Mouse (Mus musculus) heart, embryonic 16.5 days (tissue): Measurements from ENCODE around the gene Efna1. TPM values are rescaled to one million over a fixed set of nuclear protein-coding genes. Genes with fewer than 3 reads are reported as not detected.

Experiments used
- ATAC-seq: fragments of 200-750 bp; cut with Nextera tagmentation; replicated peaks from 2 replicates; pipeline ENCODE4 v1.8.0; 2017; ENCODE audit warnings: moderate number of reproducible peaks; ENCODE audit not compliant: insufficient read depth, low FRiP score; ENCODE audit errors: extremely low read depth
- H3K27ac ChIP-seq: fragments of 300-500 bp; sonication (generic); 2 replicates; pipeline ENCODE4 v1.5.1; 2014; ENCODE audit warnings: mild to moderate bottlenecking, low read length, control low read depth, moderate library complexity
- H3K27me3 ChIP-seq: fragments of 300-500 bp; sonication (generic); 2 replicates; pipeline ENCODE4 v1.6.1; 2014; ENCODE audit warnings: low read length, mixed read lengths; ENCODE audit not compliant: control insufficient read depth, insufficient read depth
- H3K36me3 ChIP-seq: fragments of 300-500 bp; sonication (generic); 2 replicates; pipeline ENCODE4 v1.6.1; 2014; ENCODE audit not compliant: control insufficient read depth, insufficient read depth
- H3K4me1 ChIP-seq: fragments of 300-500 bp; sonication (generic); 2 replicates; pipeline ENCODE4 v1.6.1; 2014; ENCODE audit warnings: low read length, mixed read lengths; ENCODE audit not compliant: control insufficient read depth, insufficient read depth
- H3K4me2 ChIP-seq: fragments of 300-500 bp; sonication (generic); 2 replicates; pipeline ENCODE4 v1.6.1; 2014; ENCODE audit warnings: low read depth, mild to moderate bottlenecking, control low read depth, low read length
- H3K4me3 ChIP-seq: fragments of 300-500 bp; sonication (generic); 2 replicates; pipeline ENCODE4 v1.5.1; 2014; ENCODE audit warnings: mild to moderate bottlenecking, control low read depth, low read length
- H3K9ac ChIP-seq: fragments of 300-500 bp; sonication (generic); 2 replicates; pipeline ENCODE4 v1.6.1; 2014; ENCODE audit warnings: low read length, control low read depth
- H3K9me3 ChIP-seq: fragments of 300-500 bp; sonication (generic); replicated peaks from 2 replicates; pipeline ENCODE4 v1.6.1; 2016; ENCODE audit warnings: low read length; ENCODE audit not compliant: control insufficient read depth
- WGBS: fragments of 180-500 bp; shearing (Covaris S2); extraction: QIAGEN DNeasy Blood & Tissue Kit; methylation state at CpG from one replicate; pipeline ENCODE4 v1.1.7; 2014; 5-methylcytosine and 5-hydroxymethylcytosine counted together
- polyA plus RNA-seq: library from polyadenylated mRNA; unstranded; fragments of >200 nt; fragmentation: Nextera tagmentation; extraction: Ambion mirVana; gene quantifications from 2 replicates; pipeline ENCODE4 v1.2.1, GENCODE M21; 2015

Efna1 gene
- polyA plus RNA-seq, 1 experiment from 2014 or later: 34.4 TPM

DNA sequence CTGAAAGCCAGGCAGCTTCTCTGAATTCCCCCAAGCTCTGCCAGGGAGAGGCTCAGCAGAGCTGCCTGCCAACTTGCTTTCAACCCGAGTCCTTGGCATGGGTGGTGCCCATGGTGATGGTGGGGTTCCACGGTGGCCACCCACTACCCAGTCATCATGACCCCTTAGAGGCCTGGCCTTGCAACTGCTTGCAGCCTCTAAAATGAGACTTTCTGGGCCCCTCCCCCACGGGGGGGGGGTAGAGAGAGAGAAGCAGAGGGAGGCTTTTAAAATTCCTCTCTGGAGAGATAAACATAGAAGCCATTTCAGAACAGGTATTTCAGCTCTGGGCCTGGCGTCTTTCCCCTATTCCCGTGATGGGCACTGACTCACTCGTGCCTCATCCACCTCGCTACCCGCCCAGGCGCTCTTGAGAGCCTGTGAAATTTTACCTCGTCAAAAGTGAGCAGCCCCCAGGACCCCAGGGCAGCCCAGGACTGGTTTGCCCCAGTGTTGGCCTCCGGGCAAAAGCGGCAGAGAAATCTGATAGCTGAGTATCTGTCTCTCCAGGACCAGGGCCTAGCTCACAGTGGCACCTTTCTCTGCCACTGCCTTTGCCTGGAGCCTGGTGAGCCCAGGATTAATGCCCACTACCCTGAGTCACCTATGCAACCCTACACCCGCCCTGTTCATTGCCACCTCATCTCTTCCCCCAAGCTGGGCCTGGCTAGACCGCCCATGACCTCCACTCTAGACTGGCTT is 3.5 kb downstream of the Efna1 start:
- Histone ChIP-seq H3K9ac (peak overlapping the region; percentile 83), H3K4me3 (peak overlapping the region; percentile 69), H3K36me3 (peaks cover 15% of the 10 kb centered on the region), H3K9me3 (no peaks in the 10 kb centered on the region), H3K27me3 (no peaks in the 10 kb centered on the region), H3K27ac (peak overlapping the region; percentile 91), H3K4me1 (peaks cover 28% of the 10 kb centered on the region), H3K4me2 (peak overlapping the region; percentile 98)
- ATAC-seq: peak; percentile 6; the same call in 1 of the 2 replicates
- 23% methylated on average over 14 of the region's 14 CpGs for WGBS

DNA sequence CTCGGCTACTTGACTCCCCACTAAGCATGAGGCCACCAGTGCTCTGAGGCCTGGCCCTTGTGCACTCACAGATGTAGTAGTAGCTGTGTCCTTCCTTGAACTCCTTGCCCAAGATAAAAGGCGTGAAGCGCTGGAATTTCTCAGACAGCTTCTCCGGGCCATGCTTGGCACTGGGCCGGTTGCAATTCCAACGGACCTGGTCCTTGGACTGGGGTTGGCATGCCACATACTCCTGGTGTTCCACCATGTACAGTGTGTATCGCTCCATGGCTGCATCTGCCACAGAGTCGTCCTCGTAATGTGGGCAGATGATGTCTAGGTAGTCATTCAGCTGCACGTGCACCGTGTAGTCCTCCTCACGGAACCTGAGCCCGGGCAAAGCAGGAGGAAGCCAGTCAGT is 4.9 kb downstream of the Efna1 start:
- H3K27me3 ChIP-seq: no peaks in the 10 kb centered on the region
- H3K4me3 ChIP-seq: no peak overlapping the region
- no peak for ATAC-seq
- H3K4me2 ChIP-seq: peak overlapping the region; percentile 98; the same call in 1 of the 2 replicates
- peaks cover 21% of the 10 kb centered on the region for H3K36me3 ChIP-seq
- peaks cover 27% of the 10 kb centered on the region for H3K4me1 ChIP-seq
- no peaks in the 10 kb centered on the region for H3K9me3 ChIP-seq
- H3K9ac ChIP-seq: no peak overlapping the region
- WGBS: 87% methylated on average over 13 of the region's 13 CpGs
- no peak overlapping the region for H3K27ac ChIP-seq

DNA sequence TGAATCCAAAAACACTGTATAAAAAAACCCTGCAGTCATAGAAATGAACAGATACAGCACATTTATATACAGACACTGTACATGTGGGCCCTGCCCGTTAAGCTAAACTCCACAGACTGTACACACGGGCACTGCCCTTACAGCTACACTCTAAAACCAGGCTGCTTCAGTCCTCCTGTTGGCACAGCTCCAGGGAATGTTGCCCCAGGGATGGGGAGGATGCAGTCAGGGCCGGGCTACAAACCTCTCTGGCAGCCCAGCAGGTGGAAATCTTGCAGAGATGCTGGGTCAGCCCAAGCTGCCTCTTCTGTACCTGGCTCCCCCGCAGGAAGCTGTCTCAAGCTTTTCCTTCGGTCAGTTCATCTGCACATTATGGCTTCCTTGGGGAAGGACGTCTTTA is 9.2 kb downstream of the Efna1 start:
- no peak for ATAC-seq
- H3K27me3 ChIP-seq: no peaks in the 10 kb centered on the region
- H3K4me2 ChIP-seq: no peak overlapping the region
- peaks cover 21% of the 10 kb centered on the region for H3K36me3 ChIP-seq
- 43% methylated on average over 6 of the region's 6 CpGs for WGBS
- no peak overlapping the region for H3K9ac ChIP-seq
- no peak overlapping the region for H3K4me3 ChIP-seq
- H3K27ac ChIP-seq: no peak overlapping the region
- peaks cover 37% of the 10 kb centered on the region for H3K4me1 ChIP-seq
- H3K9me3 ChIP-seq: no peaks in the 10 kb centered on the region

DNA sequence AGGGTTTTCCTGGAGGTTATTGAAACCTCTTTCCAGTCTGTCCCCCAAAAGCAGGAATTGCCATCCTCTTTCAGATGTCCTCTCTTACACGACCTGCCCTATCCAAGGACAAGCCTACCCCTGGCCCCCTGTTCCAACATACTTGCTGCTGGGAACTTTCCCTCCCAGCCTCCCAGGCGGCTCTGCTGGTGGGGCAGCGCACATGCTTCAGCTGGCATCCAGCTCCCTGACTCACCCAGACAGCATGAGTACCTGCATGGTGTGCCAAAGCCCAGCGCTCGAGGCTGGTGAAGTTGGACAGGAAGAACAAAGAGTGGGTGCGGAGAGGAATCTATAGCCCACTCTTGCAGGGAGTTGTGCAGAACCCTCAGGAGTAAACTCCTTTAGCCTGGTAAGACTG is 10.1 kb downstream of the Efna1 start:
- Histone ChIP-seq H3K27ac (peak overlapping the region; percentile 85), H3K9me3 (no peaks in the 10 kb centered on the region), H3K27me3 (no peaks in the 10 kb centered on the region), H3K4me1 (peaks cover 37% of the 10 kb centered on the region), H3K36me3 (peaks cover 20% of the 10 kb centered on the region), H3K9ac (peak overlapping the region; percentile 77), H3K4me3 (peak overlapping the region; percentile 69; the same call in 1 of the 2 replicates), H3K4me2 (peak overlapping the region; percentile 82)
- no peak for ATAC-seq
- WGBS: 48% methylated on average over 6 of the region's 6 CpGs

DNA sequence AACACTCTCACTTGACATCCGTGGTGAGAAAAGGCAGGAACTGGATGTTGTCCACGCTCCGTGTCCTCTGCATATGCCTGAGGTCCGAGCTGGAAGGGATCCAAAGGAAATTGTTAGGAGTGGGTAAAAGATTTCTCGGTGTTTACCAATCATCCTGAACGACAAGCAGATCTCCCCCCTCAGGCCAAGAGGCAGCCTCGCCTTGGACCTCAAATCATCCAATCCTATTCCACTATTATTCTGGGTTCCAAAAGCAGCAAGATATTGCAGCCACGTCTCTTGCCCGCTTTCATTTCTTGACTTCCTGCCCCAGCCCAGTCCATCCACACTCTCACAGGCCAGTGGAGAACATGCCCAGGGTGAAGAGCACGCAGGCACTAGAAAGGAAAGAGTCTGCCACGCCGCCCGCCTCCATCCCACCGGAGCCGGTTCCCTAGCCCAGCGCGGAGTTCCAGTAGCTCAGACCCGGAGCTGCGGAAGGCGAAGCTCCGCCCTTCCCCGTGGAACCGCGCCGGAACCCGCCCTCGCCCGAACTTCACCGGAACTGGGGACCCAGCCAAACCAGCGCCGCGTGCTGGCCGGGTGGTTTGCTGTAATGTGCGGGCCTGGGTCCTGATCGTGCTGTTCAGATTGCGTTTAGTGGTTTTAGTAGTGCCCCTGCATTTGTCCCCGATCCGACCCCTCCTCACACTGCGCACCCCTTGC is 10.7 kb downstream of the Efna1 start, which contains the start of gene Slc50a1:
Gene Slc50a1, minus strand, starts transcription at position 520 of the 705 bp plus-strand sequence.
- peak within 1 kb of the TSS; percentile 69 for H3K4me3 ChIP-seq
- H3K4me1 ChIP-seq: peaks cover 38% of the 10 kb centered on the region
- no peaks in the 10 kb centered on the region for H3K27me3 ChIP-seq
- H3K9ac ChIP-seq: peak within 1 kb of the TSS; percentile 77
- WGBS: 3% methylated on average over 39 of the region's 39 CpGs
- H3K36me3 ChIP-seq: peaks cover 13% of the 10 kb centered on the region
- peak; percentile 58 for ATAC-seq
- H3K9me3 ChIP-seq: no peaks in the 10 kb centered on the region
- H3K27ac ChIP-seq: peak within 1 kb of the TSS; percentile 85
- H3K4me2 ChIP-seq: peak within 1 kb of the TSS; percentile 82

DNA sequence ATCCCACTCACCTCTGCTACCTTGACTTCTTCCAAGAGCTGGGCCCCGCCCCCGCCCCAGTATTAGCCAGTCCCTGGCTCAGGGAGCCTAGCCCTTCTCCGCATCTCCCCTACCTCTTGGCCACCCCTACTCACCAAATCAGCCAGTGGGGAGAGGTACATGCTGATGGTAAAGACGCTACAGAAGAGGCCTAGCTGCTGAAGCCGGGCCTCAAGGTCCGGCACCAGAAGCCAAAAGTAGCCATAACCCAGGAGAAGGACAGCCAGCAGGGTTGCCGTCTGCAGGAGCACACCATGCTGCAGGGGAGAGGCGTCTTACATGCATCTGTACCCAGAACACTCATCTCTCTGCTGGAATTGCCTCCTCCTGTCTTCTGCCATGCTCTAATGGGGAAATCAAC is 12.0 kb downstream of the Efna1 start:
- Histone ChIP-seq H3K4me2 (peak overlapping the region; percentile 82), H3K27ac (no peak overlapping the region), H3K9me3 (no peaks in the 10 kb centered on the region), H3K27me3 (no peaks in the 10 kb centered on the region), H3K4me1 (peaks cover 38% of the 10 kb centered on the region), H3K36me3 (peaks cover 9% of the 10 kb centered on the region), H3K4me3 (no peak overlapping the region), H3K9ac (no peak overlapping the region; the same call in 1 of the 2 replicates)
- 71% methylated on average over 8 of the region's 8 CpGs for WGBS
- ATAC-seq: no peak

DNA sequence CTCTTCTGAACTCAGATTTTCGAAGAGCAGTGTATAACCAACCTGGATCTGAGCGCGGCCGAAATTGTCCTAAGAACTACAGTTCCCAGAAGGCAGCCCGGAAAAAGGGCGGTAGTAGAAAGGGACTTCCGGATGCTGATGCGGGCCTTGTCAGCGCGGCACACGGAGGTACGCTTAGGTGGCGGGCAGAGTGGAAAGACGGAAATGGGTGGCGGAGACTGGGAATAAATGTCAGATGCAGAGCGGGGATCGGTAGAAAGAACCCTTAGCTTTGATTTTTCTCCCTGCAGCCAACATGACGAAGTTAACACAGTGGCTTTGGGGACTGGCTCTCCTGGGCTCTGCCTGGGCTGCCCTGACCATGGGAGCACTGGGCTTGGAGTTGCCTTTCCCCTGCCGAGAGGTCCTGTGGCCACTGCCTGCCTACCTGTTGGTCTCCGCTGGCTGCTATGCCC is 14.5 kb downstream of the Efna1 start:
- ATAC-seq: peak; percentile 79
- peaks cover 35% of the 10 kb centered on the region for H3K4me1 ChIP-seq
- peak overlapping the region; percentile 90 for H3K9ac ChIP-seq

DNA sequence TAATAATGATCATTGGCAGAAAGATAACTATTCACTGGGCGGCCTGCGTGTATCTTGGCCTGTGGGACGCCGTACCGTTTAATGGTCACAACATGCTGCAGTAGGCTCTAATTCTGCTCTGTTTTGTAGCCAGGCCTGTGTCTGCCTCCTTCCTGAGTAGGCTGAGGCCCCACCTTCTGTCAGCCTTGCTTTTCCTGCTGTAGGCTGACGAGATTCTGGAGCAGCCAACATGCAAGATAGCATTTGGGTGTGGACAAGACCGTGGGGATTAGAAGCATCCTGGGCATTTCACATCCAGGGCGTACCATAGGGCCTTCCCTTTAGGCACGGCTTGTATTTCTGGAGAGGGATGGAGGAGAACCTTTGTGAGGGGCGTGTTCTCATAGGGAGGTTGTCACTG is 18.5 kb downstream of the Efna1 start:
- no peak for ATAC-seq
- 50% methylated on average over 10 of the region's 10 CpGs for WGBS
- Histone ChIP-seq H3K36me3 (no peaks in the 10 kb centered on the region), H3K4me2 (no peak overlapping the region), H3K27me3 (no peaks in the 10 kb centered on the region), H3K9me3 (no peaks in the 10 kb centered on the region), H3K27ac (peak overlapping the region; percentile 33), H3K9ac (no peak overlapping the region), H3K4me3 (no peak overlapping the region), H3K4me1 (peaks cover 10% of the 10 kb centered on the region)

More for the DNA sequence above, 14.5 kb downstream of the Efna1 start:
- Histone ChIP-seq H3K9me3 (no peaks in the 10 kb centered on the region), H3K4me2 (peak overlapping the region; percentile 81), H3K36me3 (no peaks in the 10 kb centered on the region), H3K27ac (peak overlapping the region; percentile 75), H3K27me3 (no peaks in the 10 kb centered on the region), H3K4me3 (peak overlapping the region; percentile 72)
- under 1% methylated on average over 20 of the region's 20 CpGs for WGBS

DNA sequence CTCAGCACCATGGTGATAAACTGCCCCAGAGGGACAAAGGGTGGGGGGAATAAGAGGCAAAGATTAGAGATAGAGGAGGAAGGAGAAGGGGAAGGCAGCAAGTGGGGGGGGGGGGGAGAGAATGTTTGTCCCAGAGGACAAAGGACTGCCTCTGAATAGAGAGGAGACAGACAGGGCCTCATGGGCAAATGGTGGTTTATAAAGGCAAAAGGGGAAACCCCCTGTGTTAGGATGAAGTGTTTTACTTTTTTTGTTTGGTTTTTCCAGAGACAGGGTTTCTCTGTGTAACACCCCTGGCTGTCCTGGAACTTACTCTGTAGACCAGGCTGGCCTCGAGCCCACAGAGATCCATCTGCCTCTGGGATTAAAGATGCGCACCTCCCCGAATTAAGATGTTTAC is 20.7 kb downstream of the Efna1 start:
- H3K9me3 ChIP-seq: no peaks in the 10 kb centered on the region
- H3K4me1 ChIP-seq: no peaks in the 10 kb centered on the region
- H3K27ac ChIP-seq: no peak overlapping the region
- no peak overlapping the region for H3K4me2 ChIP-seq
- H3K9ac ChIP-seq: no peak overlapping the region
- H3K4me3 ChIP-seq: no peak overlapping the region
- 74% methylated on average over 3 of the region's 3 CpGs for WGBS
- H3K27me3 ChIP-seq: no peaks in the 10 kb centered on the region
- H3K36me3 ChIP-seq: no peaks in the 10 kb centered on the region
- ATAC-seq: no peak
